Mouse (Mus musculus) ES-E14 (cell line): Measurements from ENCODE around the gene Hmgb1. TPM values are rescaled to one million over a fixed set of nuclear protein-coding genes. Genes with fewer than 3 reads are reported as not detected.

Experiments
- DNase-seq: peaks from one replicate; pipeline ENCODE4 v3.0.0-alpha.2; 2013; ENCODE audit warnings: low read depth, low spot score
- H3K27ac ChIP-seq: 2 replicates; pipeline ENCODE4 v1.5.1; 2012; ENCODE audit warnings: low read depth, mild to moderate bottlenecking, low read length, moderate library complexity, mixed read lengths; ENCODE audit not compliant: poor library complexity, insufficient read depth, severe bottlenecking
- H3K36me3 ChIP-seq: 2 replicates; pipeline ENCODE4 v1.6.1; 2012; ENCODE audit warnings: mild to moderate bottlenecking, low read length, moderate library complexity, mixed read lengths; ENCODE audit not compliant: control insufficient read depth, poor library complexity, insufficient read depth, severe bottlenecking
- H3K4me1 ChIP-seq, 2 experiments: fragments of 150-350 bp in 1 of 2; sonication (generic) in 1 of 2; 2 replicates each; pipeline ENCODE4 v1.6.1; 2012; ENCODE audit warnings: low read length in 2 of 2, mild to moderate bottlenecking in 1 of 2, mixed read lengths in 1 of 2; ENCODE audit not compliant: control insufficient read depth in 2 of 2, insufficient read depth in 2 of 2, poor library complexity in 1 of 2
- H3K4me3 ChIP-seq, 2 experiments: fragments of 150-350 bp in 1 of 2; sonication (generic) in 1 of 2; 2 replicates each; pipeline ENCODE4 v1.5.1; 2012; ENCODE audit warnings: low read length in 2 of 2, low read depth in 1 of 2, mild to moderate bottlenecking in 1 of 2, mixed read lengths in 1 of 2; ENCODE audit not compliant: insufficient read depth in 1 of 2, poor library complexity in 1 of 2, severe bottlenecking in 1 of 2
- H3K9ac ChIP-seq: 2 replicates; pipeline ENCODE4 v1.6.1; 2012; ENCODE audit warnings: low read depth, mild to moderate bottlenecking, low read length, mixed read lengths; ENCODE audit not compliant: poor library complexity, insufficient read depth, severe bottlenecking
- H3K9me3 ChIP-seq: fragments of 150-350 bp; sonication (generic); 2 replicates; pipeline ENCODE4 v1.6.1; 2012; ENCODE audit warnings: low read depth, mild to moderate bottlenecking, low read length; ENCODE audit not compliant: control insufficient read depth, insufficient read depth
- CHD2 ChIP-seq: IDR thresholded peaks from 2 replicates; pipeline ENCODE4 v1.6.1; 2014; ENCODE audit warnings: mild to moderate bottlenecking, low read depth, low read length, inconsistent platforms
- HCFC1 ChIP-seq: IDR thresholded peaks from 2 replicates; pipeline ENCODE4 v1.6.1; 2012; ENCODE audit warnings: low read length, inconsistent platforms, borderline replicate concordance; ENCODE audit not compliant: insufficient read depth
- MAFK ChIP-seq: IDR thresholded peaks from 2 replicates; pipeline ENCODE4 v1.6.1; 2014; ENCODE audit warnings: mild to moderate bottlenecking, low read depth, low read length, inconsistent platforms; ENCODE audit not compliant: insufficient read depth
- ZC3H11A ChIP-seq: IDR thresholded peaks from 2 replicates; pipeline ENCODE4 v1.6.1; 2012; ENCODE audit warnings: low read depth, mild to moderate bottlenecking, inconsistent platforms, low read length, borderline replicate concordance
- ZNF384 ChIP-seq: IDR thresholded peaks from 2 replicates; pipeline ENCODE4 v1.6.1; 2012; ENCODE audit warnings: low read depth, low read length, inconsistent platforms
- in situ Hi-C, 2 experiments: fragments of 600-800 bp; cut with MboI; formaldehyde crosslinking; loops; one replicate each; pipeline ENCODE4 v1.15.1; 2025; ENCODE audit warnings: low sequenced_read_pairs in 2 of 2, inconsistent platforms in 1 of 2; ENCODE audit not compliant: unreplicated experiment in 2 of 2
- total RNA-seq: library from RNA; depleted of rRNA; stranded (reverse); fragments of 300-350 nt; gene quantifications from 2 replicates; pipeline ENCODE4 v1.2.3, GENCODE M21; 2012

Hmgb1 gene
- total RNA-seq, 1 experiment, result 350 TPM

GRCm38 (mm10) chr5:149162890-149163289 is 21.4 kb downstream of the Hmgb1 start:
- H3K4me1 ChIP-seq, result peaks cover 0 to 4% of the 10 kb centered on the region in 2 experiments; a peak in 1 of 4 replicates
- in situ Hi-C loops, result no loop called here
- no peak for DNase-seq
- H3K9ac ChIP-seq, result no peak overlapping the region
- H3K27ac ChIP-seq, result no peak overlapping the region
- no peak overlapping the region for H3K4me3 ChIP-seq
- TF ChIP-seq HCFC1 (no peak), CHD2 (no peak), MAFK (no peak), ZC3H11A (no peak), ZNF384 (no peak)
- no peaks in the 10 kb centered on the region for H3K36me3 ChIP-seq
- no peaks in the 10 kb centered on the region for H3K9me3 ChIP-seq

DNA sequence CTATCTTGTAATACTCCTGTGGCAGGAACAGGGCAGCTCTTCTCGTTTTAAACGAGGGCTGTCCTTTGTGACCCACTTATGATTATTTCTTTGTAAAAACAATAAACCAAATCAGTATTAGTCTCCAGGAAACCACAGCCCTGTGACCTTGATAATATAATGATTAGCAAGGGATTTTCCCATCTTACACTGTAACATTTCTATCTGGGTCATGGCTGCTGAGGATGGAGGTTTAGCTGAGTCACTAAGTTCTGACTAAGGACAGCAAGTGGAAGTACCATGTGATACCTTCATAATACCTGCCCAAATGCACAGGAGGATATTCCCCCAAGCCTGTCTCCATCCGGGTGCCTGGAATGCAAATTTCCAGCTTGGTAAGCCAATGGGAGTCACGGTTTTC is 23.8 kb downstream of the Hmgb1 start:
- DNase-seq, result no peak
- in situ Hi-C loops, result no loop called here
- Histone ChIP-seq H3K4me1 (peaks cover 0 to 5% of the 10 kb centered on the region in 2 experiments; a peak in 1 of 4 replicates), H3K9ac (no peak overlapping the region), H3K27ac (no peak overlapping the region), H3K9me3 (no peaks in the 10 kb centered on the region), H3K4me3 (no peak overlapping the region), H3K36me3 (peaks cover 2% of the 10 kb centered on the region; the same call in 1 of the 2 replicates)
- TF ChIP-seq MAFK (no peak), HCFC1 (no peak), ZNF384 (no peak), ZC3H11A (no peak), CHD2 (no peak)

DNA sequence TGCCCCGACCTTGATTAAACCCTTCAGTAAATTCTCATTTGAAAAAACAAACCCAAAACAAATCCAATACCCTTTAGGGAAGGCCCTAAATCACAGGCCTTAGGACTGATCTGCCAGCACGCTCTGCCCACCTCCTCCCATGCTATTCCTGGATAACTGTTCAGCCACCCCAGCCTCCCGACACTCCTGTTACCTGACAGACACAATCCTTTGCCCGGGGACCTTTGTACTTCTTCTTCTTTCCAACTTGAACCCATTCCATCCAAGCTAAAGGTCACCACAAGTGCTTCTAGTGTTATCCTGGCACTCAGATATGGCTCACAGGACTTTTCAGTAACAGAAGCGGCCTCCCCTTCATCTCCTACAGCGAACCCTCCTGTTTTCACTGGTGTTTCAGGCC is 25.3 kb downstream of the Hmgb1 start:
- TF ChIP-seq ZC3H11A (no peak), MAFK (no peak), CHD2 (no peak), HCFC1 (no peak), ZNF384 (no peak)
- Histone ChIP-seq H3K9me3 (no peaks in the 10 kb centered on the region), H3K36me3 (peaks cover 2% of the 10 kb centered on the region; the same call in 1 of the 2 replicates), H3K4me1 (peaks cover 0 to 3% of the 10 kb centered on the region in 2 experiments; a peak in 1 of 4 replicates), H3K27ac (no peak overlapping the region), H3K4me3 (no peak overlapping the region), H3K9ac (no peak overlapping the region)
- in situ Hi-C loops, result no loop called here
- no peak for DNase-seq

DNA sequence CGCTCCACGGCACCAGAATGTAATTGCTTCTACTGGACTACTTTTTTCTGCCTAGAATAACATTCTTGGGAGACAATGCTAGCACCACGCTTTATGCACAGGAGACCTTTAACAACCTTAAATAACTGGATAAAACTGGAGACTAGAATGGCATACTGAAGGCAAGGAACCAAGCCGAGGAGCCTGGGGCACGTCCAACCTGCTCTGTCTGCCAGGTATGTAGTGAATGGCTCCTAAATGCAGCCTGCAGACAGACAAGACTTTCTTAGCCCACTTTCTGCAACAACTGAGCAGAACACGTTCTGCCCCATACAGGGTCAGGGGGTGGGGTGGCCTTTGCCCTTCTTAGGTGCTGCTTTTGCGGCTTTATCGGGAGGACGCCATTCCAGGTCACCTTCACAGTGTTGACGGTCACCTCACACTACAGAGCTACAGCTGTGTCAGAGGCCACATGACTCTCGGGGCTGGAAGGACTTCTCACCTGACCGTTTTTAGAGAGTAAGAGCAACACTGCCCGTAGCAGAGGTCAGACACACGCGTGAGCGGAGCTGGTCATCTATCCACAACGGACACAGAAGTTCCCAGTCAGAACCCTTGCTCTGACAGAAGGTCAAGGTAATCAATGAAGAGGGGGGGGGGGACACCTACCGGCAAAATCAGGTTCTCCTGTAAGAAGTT is 27.3 kb downstream of the Hmgb1 start:
- TF ChIP-seq HCFC1 (no peak), CHD2 (no peak), ZC3H11A (no peak), ZNF384 (no peak), MAFK (no peak)
- no peak overlapping the region for H3K9ac ChIP-seq
- DNase-seq, result no peak
- peaks cover 2% of the 10 kb centered on the region; the same call in 1 of the 2 replicates for H3K36me3 ChIP-seq
- no peak overlapping the region for H3K27ac ChIP-seq
- H3K4me1 ChIP-seq, result peaks cover 0 to 3% of the 10 kb centered on the region in 2 experiments; a peak in 1 of 4 replicates
- in situ Hi-C loops, result no loop called here
- H3K9me3 ChIP-seq, result no peaks in the 10 kb centered on the region
- no peak overlapping the region for H3K4me3 ChIP-seq
